22 mouse cellular contexts compared by ENCODE assay signal in genomic region chr13:16825619-16826018, GRCm38 (mm10).
DNase-seq lines count a peak whose midpoint lies in the region; ATAC-seq lines count a peak whose summit lies in the region.
"Had no signal": no experiment of that assay in that cellular context is flagged by ENCODE, and none has a peak within 500 bp of the region (broad histone marks: within the 10 kb centered on the region; RNA-seq: fewer than 3 reads in every experiment).

No protein-coding gene starts in this region.

- 40% methylated on average over 6 of the region's 6 CpGs for WGBS in embryonic facial prominence, embryonic 13.5 days
- 51% methylated on average over 6 of the region's 6 CpGs for WGBS in embryonic facial prominence, embryonic 10.5 days

- H3K27ac ChIP-seq in embryonic facial prominence, embryonic 13.5 days: no peak overlapping the region
- H3K27ac ChIP-seq in embryonic facial prominence, embryonic 10.5 days (replicated peaks): no peak overlapping the region
- H3K27ac ChIP-seq: forebrain, embryonic 12.5 days; hindbrain, postnatal 0 days; liver, embryonic 15.5 days; midbrain, embryonic 15.5 days; stomach, postnatal 0 days had no signal

- 0 out of 2 replicates have a peak, but pooled peaks have one; percentile 43 for ATAC-seq in embryonic facial prominence, embryonic 13.5 days (ENCODE audit: insufficient number of reproducible peaks, insufficient read depth, low FRiP score, low TSS enrichment, low read depth)
- ATAC-seq: hindbrain, postnatal 0 days; midbrain, embryonic 15.5 days had no signal

- peaks cover 6% of the 10 kb centered on the region for H3K4me1 ChIP-seq in embryonic facial prominence, embryonic 13.5 days
- H3K4me1 ChIP-seq in embryonic facial prominence, embryonic 10.5 days: peaks cover 5% of the 10 kb centered on the region; the same call in 1 of the 2 replicates
- H3K4me1 ChIP-seq: forebrain, embryonic 12.5 days; liver, embryonic 15.5 days; megakaryocyte, embryonic 14.5 days; midbrain, embryonic 15.5 days had no signal

- H3K9ac ChIP-seq in embryonic facial prominence, embryonic 13.5 days: no peak overlapping the region
- H3K9ac ChIP-seq: forebrain, embryonic 12.5 days; liver, embryonic 15.5 days; midbrain, embryonic 15.5 days had no signal

- no peaks in the 10 kb centered on the region for H3K36me3 ChIP-seq in embryonic facial prominence, embryonic 13.5 days
- H3K36me3 ChIP-seq in embryonic facial prominence, embryonic 10.5 days (replicated peaks): no peaks in the 10 kb centered on the region
- H3K36me3 ChIP-seq: forebrain, embryonic 12.5 days; liver, embryonic 15.5 days; midbrain, embryonic 15.5 days had no signal

- no peak overlapping the region for H3K4me3 ChIP-seq in embryonic facial prominence, embryonic 13.5 days
- no peak overlapping the region for H3K4me3 ChIP-seq in embryonic facial prominence, embryonic 10.5 days
- H3K4me3 ChIP-seq: forebrain, embryonic 12.5 days; liver, embryonic 15.5 days; megakaryocyte, embryonic 14.5 days; midbrain, embryonic 15.5 days had no signal

- no peak overlapping the region for H3K4me2 ChIP-seq in embryonic facial prominence, embryonic 13.5 days
- H3K4me2 ChIP-seq: forebrain, embryonic 12.5 days; liver, embryonic 15.5 days; midbrain, embryonic 15.5 days had no signal

- no peak for DNase-seq in embryonic facial prominence, embryonic 10.5 days (ENCODE audit: low spot score)
- DNase-seq in left cerebral cortex, adult 18-20 months (ENCODE audit: low spot score in 2 of 2): peak; percentile 38 to 40
- no peak for DNase-seq in left cerebral cortex, postnatal 10 days (ENCODE audit: extremely low spot score in 1 of 2, low spot score in 2 of 2)
- peak; percentile 8 to 36 for DNase-seq in left cerebral cortex, postnatal 36 days (ENCODE audit: low spot score in 2 of 2)
- peak; percentile 41 for DNase-seq in telencephalon, adult 2 months (ENCODE audit: low read depth, low spot score)
- no peak for DNase-seq in kidney, postnatal 25 days
- DNase-seq in layer of hippocampus, adult 18-20 months (ENCODE audit: low spot score in 2 of 2): no peak
- DNase-seq: cerebellum, postnatal 10 days; gastrocnemius, postnatal 10 days; heart, postnatal 36 days; kidney, adult 18-20 months; kidney, postnatal 36 days; lung, postnatal 10 days; retina, postnatal 1 day; thymus, postnatal 14 days had no signal

- intact Hi-C loops in left cerebral cortex, postnatal 10 days (cut with DNase I): no loop called here
- intact Hi-C loops in left cerebral cortex, postnatal 36 days (cut with DNase I): loop anchor here (10.0 kb wide), 1 partner anchor 811 kb away; the partner anchor contains the start of gene Inhba

- H3K9me3 ChIP-seq in embryonic facial prominence, embryonic 13.5 days: no peaks in the 10 kb centered on the region
- no peaks in the 10 kb centered on the region for H3K9me3 ChIP-seq in embryonic facial prominence, embryonic 10.5 days
- H3K9me3 ChIP-seq: forebrain, embryonic 12.5 days; liver, embryonic 15.5 days; megakaryocyte, embryonic 14.5 days; midbrain, embryonic 15.5 days had no signal

- no peaks in the 10 kb centered on the region for H3K27me3 ChIP-seq in embryonic facial prominence, embryonic 13.5 days
- H3K27me3 ChIP-seq in embryonic facial prominence, embryonic 10.5 days (replicated peaks; ENCODE audit: low read depth, poor library complexity, severe bottlenecking): no peaks in the 10 kb centered on the region
- H3K27me3 ChIP-seq: forebrain, embryonic 12.5 days; liver, embryonic 15.5 days; megakaryocyte, embryonic 14.5 days; midbrain, embryonic 15.5 days had no signal

Comparison
In these comparisons a context has a peak if more than half of its experiments do, and no peak if none do; other contexts are left out.
1. DNase-seq: peak in left cerebral cortex, adult 18-20 months (2 of 2), left cerebral cortex, postnatal 36 days (2 of 2) and telencephalon, adult 2 months (single experiment); none in embryonic facial prominence, embryonic 10.5 days (single experiment), left cerebral cortex, postnatal 10 days (0 of 2), kidney, postnatal 25 days (0 of 2) and layer of hippocampus, adult 18-20 months (0 of 2).